Mouse (Mus musculus) myocyte (in vitro differentiated cells): ENCODE results near the gene Abhd18.
A peak's percentile ranks its signal among the peaks of the same experiment; 100 is the strongest.

Experiments used
- CEBPB ChIP-seq: IDR thresholded peaks from 2 replicates; pipeline ENCODE4 v1.6.1; 2011; ENCODE audit warnings: mild to moderate bottlenecking, moderate library complexity; ENCODE audit not compliant: poor library complexity, insufficient read depth, severe bottlenecking
- E2F4 ChIP-seq: IDR thresholded peaks from one replicate; pipeline ENCODE4 v1.6.1; 2011; ENCODE audit warnings: mild to moderate bottlenecking, control low read depth, moderate library complexity; ENCODE audit not compliant: insufficient read depth
- MAX ChIP-seq: IDR thresholded peaks from one replicate; pipeline ENCODE4 v1.6.1; 2011; ENCODE audit warnings: low read depth, mild to moderate bottlenecking, control low read depth
- MYOD1 ChIP-seq, 3 experiments: IDR thresholded peaks; one replicate each; pipeline ENCODE4 v1.6.1; 2011; ENCODE audit warnings: control low read depth in 2 of 3, low read depth in 2 of 3, mild to moderate bottlenecking in 2 of 3, moderate library complexity in 1 of 3; ENCODE audit not compliant: insufficient read length in 2 of 3, control insufficient read depth in 1 of 3
- MYOG ChIP-seq, 3 experiments: IDR thresholded peaks; one replicate each; pipeline ENCODE4 v1.6.1; 2011; ENCODE audit warnings: control low read depth in 2 of 3, low read depth in 2 of 3, mild to moderate bottlenecking in 2 of 3; ENCODE audit not compliant: insufficient read length in 2 of 3, control insufficient read depth in 1 of 3, insufficient read depth in 1 of 3
- POLR2A ChIP-seq: IDR thresholded peaks from one replicate; pipeline ENCODE4 v1.6.1; 2011; ENCODE audit warnings: low read depth, mild to moderate bottlenecking, control low read depth, moderate library complexity; ENCODE audit not compliant: insufficient read length
- POLR2AphosphoS2 ChIP-seq: IDR thresholded peaks from one replicate; pipeline ENCODE4 v1.6.1; 2011; ENCODE audit warnings: low read depth, control low read depth; ENCODE audit not compliant: insufficient read length
- REST ChIP-seq: IDR thresholded peaks from one replicate; pipeline ENCODE4 v1.6.1; 2011; ENCODE audit warnings: mild to moderate bottlenecking, control low read depth, moderate library complexity; ENCODE audit not compliant: insufficient read depth, insufficient read length
- SRF ChIP-seq: IDR thresholded peaks from one replicate; pipeline ENCODE4 v1.6.1; 2011; ENCODE audit warnings: low read depth; ENCODE audit not compliant: control insufficient read depth, insufficient read length
- TCF12 ChIP-seq: IDR thresholded peaks from one replicate; pipeline ENCODE4 v1.6.1; 2011; ENCODE audit warnings: mild to moderate bottlenecking, control low read depth; ENCODE audit not compliant: poor library complexity, insufficient read depth, severe bottlenecking
- TCF3 ChIP-seq: IDR thresholded peaks from one replicate; pipeline ENCODE4 v1.6.1; 2011; ENCODE audit warnings: low read depth, control low read depth; ENCODE audit not compliant: insufficient read length
- USF1 ChIP-seq: IDR thresholded peaks from one replicate; pipeline ENCODE4 v1.6.1; 2011; ENCODE audit warnings: low read depth, mild to moderate bottlenecking, control low read depth, moderate library complexity

DNA sequence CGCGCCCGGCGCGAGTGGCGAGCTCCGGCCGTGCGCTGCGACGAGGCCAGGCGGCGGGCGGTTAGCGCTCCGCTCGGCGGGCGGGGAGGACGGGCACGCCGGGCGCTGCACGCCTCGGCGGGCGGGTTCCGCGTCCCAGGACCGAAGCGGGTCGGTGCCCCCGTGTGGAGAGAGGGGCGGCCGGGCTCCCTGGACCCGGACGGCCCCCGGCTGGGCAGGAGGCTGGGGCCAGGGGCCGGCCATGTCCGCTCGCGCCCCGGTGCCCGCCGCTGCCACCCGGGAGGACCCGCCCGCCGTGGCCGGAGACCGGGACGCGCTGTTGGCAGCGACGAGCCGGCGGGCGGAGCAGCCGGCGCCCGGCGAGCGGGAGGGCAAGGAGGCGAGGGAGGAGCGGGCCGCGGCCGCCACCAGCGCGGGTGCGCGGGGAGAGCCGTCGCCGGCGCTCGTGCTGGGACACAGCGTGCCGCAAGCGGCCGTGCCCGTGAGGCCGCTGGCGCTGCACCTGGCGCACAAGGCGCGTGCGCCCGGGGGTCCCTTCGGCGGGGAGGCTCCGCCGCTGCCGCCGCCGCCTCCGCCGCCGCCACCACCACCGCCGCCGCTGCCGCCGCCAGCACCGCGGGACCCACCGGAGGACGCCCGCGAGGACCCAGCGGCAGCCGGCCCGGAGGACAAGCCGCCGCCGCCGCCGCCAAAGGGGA, 103.3 kb downstream of the Abhd18 start:
- TF ChIP-seq POLR2A: no peak
- TF ChIP-seq MAX: no peak
- TF ChIP-seq CEBPB: no peak
- no peak for TF ChIP-seq MYOG (IDR thresholded peaks at IDR 0.05; ENCODE audit: control insufficient read depth in 1 of 3, insufficient read depth in 1 of 3, insufficient read length in 2 of 3, low read depth in 2 of 3)
- no peak for TF ChIP-seq E2F4
- TF ChIP-seq TCF12: no peak
- TF ChIP-seq MYOD1 (IDR thresholded peaks at IDR 0.05; ENCODE audit: control insufficient read depth in 1 of 3, insufficient read length in 2 of 3, low read depth in 2 of 3): peak in 1 of 3 experiments; percentile 48
- TF ChIP-seq TCF3: no peak
- TF ChIP-seq POLR2AphosphoS2: no peak
- TF ChIP-seq SRF: no peak
- no peak for TF ChIP-seq USF1
- TF ChIP-seq REST: no peak
